Mouse (Mus musculus) neural tube, embryonic 10.5 days (tissue): ENCODE measurements around the gene Col18a1.
A peak's percentile ranks its signal among the peaks of the same experiment; 100 is the strongest.

Experiments used
- DNase-seq: peaks from one replicate; pipeline ENCODE4 v3.0.0-alpha.2; 2017; ENCODE audit warnings: low spot score; ENCODE audit errors: extremely low spot score

Col18a1 gene

DNA sequence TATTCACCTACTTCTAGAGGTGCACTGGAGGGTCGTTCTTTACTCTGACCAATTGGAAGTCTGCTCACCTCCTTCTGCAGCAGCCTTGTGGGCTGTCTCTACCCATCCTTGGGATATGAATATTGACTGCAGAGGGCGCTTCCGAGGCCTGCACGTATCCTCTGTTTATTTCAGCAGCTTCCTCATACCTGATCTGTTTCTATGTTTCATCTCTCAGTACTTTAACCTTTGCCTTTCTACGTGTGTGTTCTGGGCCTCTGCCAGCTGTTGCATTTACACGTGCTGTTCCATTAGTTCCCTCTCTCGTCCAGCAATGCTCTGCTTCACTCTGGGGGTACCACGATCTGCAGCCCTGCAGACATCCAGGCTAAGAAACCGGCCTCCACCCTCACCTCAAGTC is 148.7 kb downstream of the Col18a1 start:
- no peak for DNase-seq

DNA sequence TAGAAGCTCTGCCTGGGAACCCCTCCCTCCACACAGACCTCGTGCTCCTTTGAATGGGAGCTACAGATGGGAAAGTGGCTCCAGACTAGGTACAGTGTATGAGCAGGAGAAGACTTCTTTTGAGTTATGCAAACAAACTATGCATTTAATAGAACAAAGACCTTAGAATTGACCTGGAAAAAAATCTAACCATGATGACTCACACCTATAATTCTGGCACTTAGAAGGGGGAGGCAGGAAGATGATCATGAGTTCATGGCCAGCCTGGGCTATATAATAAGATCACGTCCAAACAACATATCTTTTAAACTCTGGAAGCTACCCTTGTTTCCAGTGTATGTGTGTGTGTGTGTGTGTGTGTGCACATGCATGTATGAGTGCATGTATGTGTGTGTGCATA is 149.3 kb downstream of the Col18a1 start:
- DNase-seq = no peak

DNA sequence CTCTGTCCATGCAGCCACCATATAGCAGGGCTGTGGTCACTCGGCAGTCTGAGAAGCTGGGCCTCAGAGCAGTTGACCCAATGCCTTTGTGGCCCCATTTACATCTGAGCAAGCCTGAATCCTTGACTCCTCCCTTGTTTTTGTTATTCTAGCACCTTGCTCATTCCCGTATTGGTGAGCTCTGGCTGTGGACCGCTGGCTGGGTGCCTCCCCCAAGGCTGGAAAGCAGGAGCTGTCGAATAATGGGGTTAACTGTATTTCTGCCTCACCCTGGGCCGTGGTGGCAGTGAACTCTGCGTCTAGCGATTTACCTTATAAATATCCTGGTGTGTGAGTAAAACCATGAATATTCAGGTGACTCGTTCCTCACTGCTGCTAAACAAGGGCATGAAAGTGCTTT is 149.8 kb downstream of the Col18a1 start:
- DNase-seq = no peak

DNA sequence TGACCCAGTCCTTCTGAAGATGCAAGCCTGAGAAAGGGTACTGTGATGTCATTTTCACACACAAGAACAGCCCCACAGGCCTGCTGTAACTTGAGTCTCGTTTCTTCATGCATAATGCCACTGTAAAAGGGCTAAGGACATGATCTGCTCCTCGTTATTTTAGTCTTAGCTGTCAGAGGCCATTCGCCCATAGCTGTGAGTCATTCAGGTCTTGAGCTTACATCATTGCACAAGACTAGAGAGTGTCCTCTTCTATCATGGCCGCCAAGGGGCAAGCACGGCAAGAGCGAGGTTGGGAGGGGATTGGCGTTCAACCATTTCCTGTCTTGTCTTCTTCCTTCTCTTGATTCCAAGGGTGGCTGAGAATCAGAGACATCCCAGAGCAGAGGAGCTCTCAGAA is 150.3 kb downstream of the Col18a1 start:
- DNase-seq = no peak

DNA sequence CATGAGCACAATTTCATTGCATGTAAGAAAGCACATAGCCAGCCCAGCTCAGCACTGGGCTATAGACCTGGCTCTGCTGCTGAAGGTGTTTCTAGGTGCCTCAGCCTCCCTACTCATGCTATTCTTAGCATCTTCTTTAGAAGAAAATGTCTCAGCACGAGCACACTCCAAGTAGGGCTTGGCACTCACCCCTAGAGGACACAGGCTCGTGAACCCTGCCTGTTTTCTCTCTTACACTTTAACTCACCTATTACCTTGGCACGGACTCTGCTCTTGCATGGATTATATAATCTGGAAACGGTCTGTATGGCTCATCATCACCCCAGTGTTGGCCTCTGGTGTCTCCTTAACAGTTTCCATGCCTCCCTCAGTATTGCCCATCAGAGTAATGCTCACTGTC is 154.7 kb downstream of the Col18a1 start:
- DNase-seq = no peak

DNA sequence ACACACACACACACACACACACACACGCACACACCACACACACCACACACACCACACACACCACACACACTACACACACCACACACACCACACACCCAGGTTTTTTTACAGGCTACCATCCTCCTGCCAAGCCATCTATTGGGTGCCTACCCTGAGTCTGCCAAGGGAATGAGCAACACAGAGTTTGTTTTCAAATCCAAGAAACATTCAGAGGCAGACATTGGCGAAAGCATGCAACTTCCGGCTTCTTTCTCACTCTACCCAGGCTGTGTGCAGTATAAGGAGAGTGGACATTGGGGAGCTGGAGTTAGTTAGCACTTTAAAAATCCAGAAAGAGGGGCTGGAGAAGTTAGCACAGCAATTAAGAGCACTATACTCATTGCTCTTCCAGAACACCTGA is 157.7 kb downstream of the Col18a1 start:
- DNase-seq = no peak

DNA sequence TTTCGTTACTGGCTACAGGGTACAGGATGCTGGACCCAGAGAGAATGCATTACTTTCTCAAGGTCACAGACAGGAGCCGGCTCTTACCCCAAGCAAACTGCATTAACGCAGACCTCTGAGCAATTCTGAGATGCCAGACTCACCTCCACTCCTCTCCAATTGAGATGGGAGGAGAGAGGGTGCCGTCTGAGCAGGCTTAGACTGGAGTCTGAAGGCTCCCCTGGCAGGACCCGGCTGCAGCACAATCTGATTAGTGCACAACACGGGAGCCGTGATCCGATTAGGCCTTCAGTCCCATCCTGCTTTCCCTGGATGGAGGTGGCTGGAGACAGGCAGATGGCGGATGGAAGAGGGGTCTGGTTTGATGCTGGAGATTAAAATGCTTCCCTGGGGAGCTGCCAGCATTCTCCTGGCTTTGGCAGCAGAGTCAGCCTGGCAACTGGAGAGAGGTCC is 158.2 kb downstream of the Col18a1 start:
- peak; percentile 65 for DNase-seq

DNA sequence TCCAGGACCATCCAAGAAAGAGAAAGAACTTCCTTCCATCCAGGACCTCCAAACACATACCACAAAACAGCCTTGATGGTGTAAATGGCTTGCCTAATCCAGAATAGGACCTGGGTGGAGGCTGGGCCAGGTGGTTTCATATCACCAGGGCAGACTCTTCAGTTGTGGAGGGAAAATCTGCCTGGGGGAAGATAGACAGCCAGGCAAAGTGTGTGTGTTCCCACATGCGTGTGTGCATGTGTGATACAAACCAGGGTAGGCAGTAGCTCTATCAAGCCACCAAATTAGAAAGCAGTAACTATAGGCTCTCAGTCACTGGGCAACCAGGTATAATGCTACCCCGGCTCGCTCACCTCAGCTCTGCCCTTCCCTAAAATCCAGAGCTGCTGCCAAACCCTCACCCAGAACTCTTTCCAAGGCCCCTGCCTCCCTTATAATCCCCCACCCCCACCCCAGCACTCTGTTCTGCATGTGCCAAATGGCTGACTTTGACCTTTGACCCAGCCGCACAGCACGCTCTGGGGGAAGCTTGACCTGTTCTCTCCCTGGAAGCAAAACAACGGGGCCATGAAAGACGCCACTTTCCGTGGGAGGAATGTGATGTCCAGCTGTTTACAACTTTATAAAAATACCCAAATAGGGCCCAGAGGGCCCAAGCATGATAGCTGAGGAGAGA is 158.8 kb downstream of the Col18a1 start:
- DNase-seq = no peak

DNA sequence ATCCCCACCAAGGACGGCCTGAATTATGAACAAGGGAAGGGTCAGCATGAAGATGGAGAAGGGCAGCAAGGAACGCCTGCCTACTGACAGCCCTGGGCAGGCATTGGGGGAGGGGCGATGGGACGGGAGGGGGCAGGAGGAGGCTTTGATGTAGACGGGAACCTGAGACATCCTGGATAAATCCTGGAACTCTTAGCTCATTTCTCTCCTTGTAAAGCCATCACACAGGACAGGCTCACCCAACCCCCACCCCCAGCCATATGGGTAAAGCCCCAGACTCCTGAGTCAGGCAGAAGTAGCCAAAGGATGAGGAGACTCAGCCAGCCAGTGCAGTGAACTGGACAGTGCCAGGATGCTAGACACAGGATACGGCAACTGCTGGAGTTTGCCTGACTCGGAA is 161.4 kb downstream of the Col18a1 start:
- DNase-seq = peak; percentile 40
